Mouse (Mus musculus): ENCODE measurements at regions not wholly inside any gene's neighbourhood (a gene's known extent, or its start where the extent isn't known, plus 50 kb on each side); places are given as distances from the start of the nearest gene placed in this dataset.

GRCm38 (mm10) chr7:83075159-83075952 is 208.2 kb downstream of the Mex3b start:
- intact Hi-C loops (cut with DNase I): no loop called here
- no peak for DNase-seq

GRCm38 (mm10) chr7:83077035-83077918 is 210.1 kb downstream of the Mex3b start:
- no peak for DNase-seq
- intact Hi-C loops (cut with DNase I): no loop called here

GRCm38 (mm10) chr7:83077919-83078265 is 210.8 kb downstream of the Mex3b start:
- intact Hi-C loops (cut with DNase I): no loop called here
- no peak for DNase-seq

- no peak for DNase-seq
- intact Hi-C loops (cut with DNase I): no loop called here
Measured at GRCm38 (mm10) chr7:83078695-83079094, 211.6 kb downstream of the Mex3b start.

GRCm38 (mm10) chr7:83079842-83080241 is 212.7 kb downstream of the Mex3b start:
- DNase-seq: no peak
- intact Hi-C loops (cut with DNase I): no loop called here

- no peak for DNase-seq
- intact Hi-C loops (cut with DNase I): no loop called here
Measured at GRCm38 (mm10) chr7:83084496-83085082, 217.5 kb downstream of the Mex3b start.

GRCm38 (mm10) chr7:83085547-83086158 is 218.5 kb downstream of the Mex3b start:
- DNase-seq: no peak
- intact Hi-C loops (cut with DNase I): no loop called here

GRCm38 (mm10) chr7:83087408-83087807 is 220.3 kb downstream of the Mex3b start:
- intact Hi-C loops (cut with DNase I): no loop called here

GRCm38 (mm10) chr7:83088125-83088524 is 221.0 kb downstream of the Mex3b start:
- intact Hi-C loops (cut with DNase I): no loop called here
- no peak for DNase-seq

More at GRCm38 (mm10) chr7:83087408-83087807, 220.3 kb downstream of the Mex3b start:
- no peak for DNase-seq

GRCm38 (mm10) chr7:83089330-83089982 is 222.3 kb downstream of the Mex3b start:
- intact Hi-C loops (cut with DNase I): no loop called here
- no peak for DNase-seq

GRCm38 (mm10) chr7:83093923-83094355 is 226.8 kb downstream of the Mex3b start:
- DNase-seq: no peak
- intact Hi-C loops (cut with DNase I): no loop called here

- no peak for DNase-seq
- intact Hi-C loops (cut with DNase I): no loop called here
Measured at GRCm38 (mm10) chr7:83094899-83095298, 227.8 kb downstream of the Mex3b start.

GRCm38 (mm10) chr7:83095593-83095992 is 228.5 kb downstream of the Mex3b start:
- no peak for DNase-seq
- intact Hi-C loops (cut with DNase I): no loop called here

- intact Hi-C loops (cut with DNase I): no loop called here
- DNase-seq: no peak
Measured at GRCm38 (mm10) chr7:83104426-83104825, 237.3 kb downstream of the Mex3b start.

- DNase-seq: no peak
- intact Hi-C loops (cut with DNase I): no loop called here
Measured at GRCm38 (mm10) chr7:83105672-83106071, 238.5 kb downstream of the Mex3b start.

- no peak for DNase-seq
- intact Hi-C loops (cut with DNase I): no loop called here
Measured at GRCm38 (mm10) chr7:83111217-83111823, 244.2 kb downstream of the Mex3b start.

GRCm38 (mm10) chr7:83116487-83116886 is 249.4 kb downstream of the Mex3b start:
- intact Hi-C loops (cut with DNase I): no loop called here
- no peak for DNase-seq

- intact Hi-C loops (cut with DNase I): no loop called here
- no peak for DNase-seq
Measured at GRCm38 (mm10) chr7:83117065-83117464, 249.9 kb downstream of the Mex3b start.

GRCm38 (mm10) chr7:83126196-83126595 is 259.1 kb downstream of the Mex3b start:
- no peak for DNase-seq
- intact Hi-C loops (cut with DNase I): no loop called here

GRCm38 (mm10) chr7:83140216-83140615 is 273.1 kb downstream of the Mex3b start:
- intact Hi-C loops (cut with DNase I): no loop called here
- DNase-seq: no peak

All from gastrocnemius, postnatal 36 days (tissue).